Mouse (Mus musculus): ENCODE data around the gene Adam30.

The Adam30 gene

DNA sequence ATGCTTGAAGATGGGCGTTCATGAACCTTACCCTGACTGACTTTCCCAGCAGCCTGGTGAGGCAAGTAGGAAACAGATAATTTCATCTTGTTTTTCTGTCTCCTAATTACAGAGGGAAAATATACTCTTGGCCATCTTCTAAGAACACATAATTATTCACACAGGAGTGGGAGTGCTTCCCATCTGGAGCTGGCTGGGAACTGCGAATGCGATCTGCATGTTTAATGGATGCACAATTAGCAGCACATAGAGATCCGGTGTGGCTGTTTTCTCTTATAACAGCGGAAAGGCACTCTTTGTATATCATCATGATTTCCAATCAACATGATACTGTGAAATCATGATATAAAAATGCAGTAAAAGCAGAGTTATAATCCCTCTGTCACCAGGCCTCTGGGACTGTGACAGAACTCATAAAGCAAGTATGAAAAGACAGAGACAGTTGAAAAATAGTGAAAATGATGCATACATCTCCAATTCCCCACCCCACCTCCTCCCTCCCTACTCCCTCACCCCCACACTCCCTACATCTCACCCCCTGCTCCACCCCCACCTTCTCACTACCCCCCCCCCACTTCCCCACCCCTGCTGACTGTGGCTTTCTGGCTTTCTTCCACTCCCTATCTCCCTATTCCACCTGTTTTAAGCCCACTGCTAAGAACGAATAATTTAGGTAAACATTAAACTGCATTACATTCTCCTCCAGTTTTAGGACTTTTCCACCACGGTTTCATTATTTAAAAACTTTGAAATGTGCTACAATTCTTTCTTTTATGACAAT is 51.1 kb downstream of the Adam30 start:
- Histone ChIP-seq H3K27me3 (ENCODE audit: control insufficient read depth, insufficient read depth, low read length, poor library complexity, severe bottlenecking) (no peaks in the 10 kb centered on the region; the same call in 1 of the 2 replicates), H3K36me3 (ENCODE audit: control insufficient read depth, insufficient read depth, low read length, poor library complexity, severe bottlenecking) (no peaks in the 10 kb centered on the region)
- DNase-seq (ENCODE audit: low read depth, low spot score) = no peak
